Mouse (Mus musculus) adrenal gland, postnatal 14 days (tissue): ENCODE measurements at regions not wholly inside any gene's neighbourhood (a gene's known extent, or its start where the extent isn't known, plus 50 kb on each side); places are given as distances from the start of the nearest gene placed in this dataset.
A peak's percentile ranks its signal among the peaks of the same experiment; 100 is the strongest.

ENCODE experiments used
- DNase-seq: peaks from one replicate; pipeline ENCODE4 v3.0.0; 2021; ENCODE audit warnings: mixed read lengths

- no peak for DNase-seq
Observed at GRCm38 (mm10) chr6:50780677-50781076, 126.4 kb upstream of the Npvf start.

GRCm38 (mm10) chr6:50781271-50781670 lies 127.0 kb upstream of the Npvf start:
- DNase-seq: no peak

GRCm38 (mm10) chr6:50782221-50782620 lies 128.0 kb upstream of the Npvf start:
- DNase-seq: no peak

- no peak for DNase-seq
Observed at GRCm38 (mm10) chr6:50783494-50783893, 129.3 kb upstream of the Npvf start.

GRCm38 (mm10) chr6:50784381-50784780 lies 130.1 kb upstream of the Npvf start:
- no peak for DNase-seq

GRCm38 (mm10) chr6:50787666-50788065 lies 133.4 kb upstream of the Npvf start:
- no peak for DNase-seq

- DNase-seq: no peak
Observed at GRCm38 (mm10) chr6:50799963-50800362, 145.7 kb upstream of the Npvf start.

GRCm38 (mm10) chr6:50802956-50803355 lies 148.7 kb upstream of the Npvf start:
- DNase-seq: no peak

- DNase-seq: no peak
Observed at GRCm38 (mm10) chr6:50804477-50805005, 150.3 kb upstream of the Npvf start.

- DNase-seq: peak; percentile 59
Observed at GRCm38 (mm10) chr6:50806376-50807077, 152.3 kb upstream of the Npvf start.

- peak; percentile 41 for DNase-seq
Observed at GRCm38 (mm10) chr6:50807187-50808012, 153.2 kb upstream of the Npvf start.

GRCm38 (mm10) chr6:50808126-50808525 lies 153.9 kb upstream of the Npvf start:
- DNase-seq: peak; percentile 74

- DNase-seq: no peak
Observed at GRCm38 (mm10) chr6:50808811-50809668, 154.8 kb upstream of the Npvf start.

GRCm38 (mm10) chr6:50809669-50809983 lies 155.4 kb upstream of the Npvf start:
- no peak for DNase-seq

GRCm38 (mm10) chr6:50814936-50815500 lies 160.8 kb upstream of the Npvf start:
- no peak for DNase-seq

- DNase-seq: no peak
Observed at GRCm38 (mm10) chr6:50815579-50815978, 161.3 kb upstream of the Npvf start.

GRCm38 (mm10) chr6:50817430-50817829 lies 163.2 kb upstream of the Npvf start:
- no peak for DNase-seq

GRCm38 (mm10) chr6:50818433-50818832 lies 164.2 kb upstream of the Npvf start:
- DNase-seq: no peak

GRCm38 (mm10) chr6:50818891-50819541 lies 164.8 kb upstream of the Npvf start:
- no peak for DNase-seq

GRCm38 (mm10) chr6:50821401-50822235 lies 167.4 kb upstream of the Npvf start:
- peak; percentile 32 for DNase-seq
